Mouse (Mus musculus) hematopoietic stem cell, adult 5-6 weeks (primary cell): ENCODE measurements around the gene Gstcd. TPM values are rescaled to one million over a fixed set of nuclear protein-coding genes. Genes with fewer than 3 reads are reported as not detected.

ENCODE experiments used
- ATAC-seq, 2 experiments: fragments of 125-278 bp in 1 of 2; replicated peaks in 1 of 2; 2 replicates each; pipeline ENCODE4 v1.8.0; 2016 to 2017; ENCODE audit warnings: inconsistent platforms in 2 of 2, mild to moderate bottlenecking in 2 of 2, moderate number of reproducible peaks in 2 of 2, low read depth in 1 of 2, moderate TSS enrichment in 1 of 2; ENCODE audit not compliant: low FRiP score in 2 of 2, poor library complexity in 2 of 2, severe bottlenecking in 2 of 2, insufficient read depth in 1 of 2, low TSS enrichment in 1 of 2
- total RNA-seq: library from RNA; stranded (forward); fragments of 172-1452, 232-1000 nt; gene quantifications from 2 replicates; pipeline ENCODE4 v1.2.3, GENCODE M21; 2017

Gene Gstcd
- total RNA-seq = 21.2 and 24.8 TPM in 2 replicates

DNA sequence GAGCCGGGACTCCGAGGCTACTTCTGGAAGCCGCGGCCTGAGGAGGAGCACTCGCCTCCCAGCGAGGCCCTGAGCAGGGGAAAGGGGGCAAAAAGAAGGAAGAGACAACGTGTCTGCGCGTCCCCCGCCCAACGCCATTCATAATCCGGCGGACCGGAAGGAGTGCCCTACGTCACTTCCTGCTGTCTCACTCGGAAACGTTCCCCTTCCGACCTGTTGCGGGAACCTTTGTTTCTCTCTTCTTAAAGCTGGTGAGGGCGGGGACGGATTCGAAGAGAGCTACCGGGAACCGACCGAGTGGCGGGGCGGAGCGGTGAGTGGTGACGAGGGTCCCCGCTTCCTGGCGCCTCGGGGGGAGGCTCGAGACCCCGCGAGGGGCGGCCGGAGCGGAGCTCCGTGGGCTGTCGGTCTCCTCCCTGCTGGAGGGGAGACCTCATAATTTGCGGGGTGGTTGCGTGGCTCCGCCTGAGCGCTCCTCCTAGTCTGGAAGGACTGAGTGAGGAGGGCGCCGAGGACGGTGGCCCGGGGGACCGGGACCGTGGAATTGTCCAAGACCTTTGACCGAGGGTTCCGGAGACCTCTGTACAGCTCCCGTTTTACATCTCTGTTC, at the start of gene Gstcd, which contains the start of gene Ints12:
TSS of gene Gstcd (minus strand) at position 370 of the 610 bp plus-strand sequence.
TSS of gene Ints12 (plus strand) at position 177 of the 610 bp plus-strand sequence.
- ATAC-seq = peak; percentile 85 to 87

DNA sequence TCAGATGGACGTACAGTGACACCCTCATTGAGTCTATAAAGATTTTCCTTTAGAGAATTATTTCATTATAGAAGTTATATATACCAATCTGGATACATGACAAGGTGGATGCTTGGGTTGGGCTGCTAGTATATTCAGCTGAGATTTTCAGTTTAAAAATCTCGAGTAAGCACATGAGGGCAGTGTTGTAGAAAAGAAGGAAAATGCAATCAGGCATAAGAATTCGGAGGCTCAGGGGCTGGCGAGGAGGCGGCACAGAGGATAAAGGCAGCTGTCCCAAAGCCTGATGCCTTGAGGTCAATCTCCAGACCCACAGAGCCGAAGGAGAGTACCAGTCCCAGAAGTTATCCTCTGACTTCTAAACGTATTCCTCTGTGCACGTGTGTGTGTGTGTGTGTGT, 40.8 kb upstream of the Gstcd start:
- no peak for ATAC-seq

DNA sequence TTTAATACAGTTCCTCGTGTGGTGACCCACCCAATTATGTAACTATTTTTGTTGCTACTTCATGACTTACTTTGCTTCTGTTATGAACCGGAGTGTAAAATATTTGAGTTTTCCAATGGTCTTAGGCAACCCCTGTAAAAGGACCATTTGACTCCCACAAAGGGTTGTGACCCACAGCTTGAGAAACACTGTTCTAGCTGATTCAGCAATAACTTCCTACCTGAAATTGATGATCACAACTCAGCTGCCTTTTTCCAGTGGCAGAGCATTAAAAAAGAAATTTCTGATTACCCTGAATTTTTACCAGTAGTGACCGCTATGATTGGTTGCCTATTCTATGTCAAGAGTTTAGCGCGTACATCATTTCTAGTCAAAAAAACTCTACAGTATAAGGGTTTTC, 39.5 kb upstream of the Gstcd start:
- ATAC-seq = no peak

DNA sequence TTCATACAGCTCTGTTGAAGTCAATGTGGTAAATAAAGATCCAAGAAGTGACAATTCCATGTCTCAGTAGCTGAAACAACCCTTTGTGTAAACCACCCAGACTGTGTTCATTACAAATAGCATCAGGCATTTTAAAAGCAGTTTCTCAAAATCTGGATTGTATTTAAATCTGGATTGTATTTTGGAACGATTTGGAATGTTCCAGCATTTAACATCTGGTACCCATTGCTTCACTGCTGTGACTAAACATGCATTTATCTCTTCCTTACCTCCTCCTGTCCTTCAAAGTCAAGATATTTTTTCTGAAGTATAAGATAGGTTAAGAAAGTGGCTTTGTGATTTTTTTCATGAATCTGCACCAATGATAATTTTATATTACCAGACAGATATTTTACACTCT, 21.4 kb upstream of the Gstcd start:
- ATAC-seq = no peak

DNA sequence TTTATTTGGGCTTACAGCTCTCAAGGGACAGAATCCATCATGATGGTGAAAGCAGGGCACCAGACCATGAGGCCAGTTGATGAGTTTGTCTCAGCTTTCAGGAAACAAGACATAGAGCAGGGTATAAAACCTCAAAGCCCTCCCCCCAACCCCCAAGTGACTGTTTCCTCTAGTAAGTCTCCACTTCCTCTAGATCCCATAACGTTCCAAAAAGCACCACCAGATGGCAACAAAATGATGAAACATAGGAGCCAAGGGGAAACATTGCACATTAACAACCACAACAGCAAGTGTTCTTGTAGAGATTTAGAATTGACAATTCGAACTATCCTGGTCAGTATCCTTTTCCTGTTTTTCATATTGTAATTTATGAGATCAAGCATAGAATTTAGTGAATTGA, 19.9 kb upstream of the Gstcd start:
- peak in 1 of 2 experiments; percentile 56; a peak in 1 of 4 replicates for ATAC-seq

DNA sequence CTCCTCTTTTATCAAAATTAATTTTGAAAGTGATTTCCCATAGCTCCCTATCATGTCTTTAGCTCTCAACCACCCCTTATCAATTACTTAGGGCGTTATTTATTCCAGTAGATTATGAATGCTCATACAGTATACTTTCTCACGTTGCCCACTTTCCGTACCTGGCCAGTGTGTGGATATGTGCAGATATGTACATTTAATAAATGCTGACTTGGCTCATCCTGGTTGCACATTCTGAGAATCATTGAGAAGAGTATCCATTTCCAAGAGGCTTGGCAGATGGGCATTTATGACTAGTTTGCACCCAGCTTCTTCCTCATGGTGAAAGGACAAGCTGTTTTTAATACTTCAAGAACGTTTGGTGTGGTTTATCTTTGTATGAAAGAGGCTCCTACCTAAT, 18.0 kb upstream of the Gstcd start:
- ATAC-seq = no peak

DNA sequence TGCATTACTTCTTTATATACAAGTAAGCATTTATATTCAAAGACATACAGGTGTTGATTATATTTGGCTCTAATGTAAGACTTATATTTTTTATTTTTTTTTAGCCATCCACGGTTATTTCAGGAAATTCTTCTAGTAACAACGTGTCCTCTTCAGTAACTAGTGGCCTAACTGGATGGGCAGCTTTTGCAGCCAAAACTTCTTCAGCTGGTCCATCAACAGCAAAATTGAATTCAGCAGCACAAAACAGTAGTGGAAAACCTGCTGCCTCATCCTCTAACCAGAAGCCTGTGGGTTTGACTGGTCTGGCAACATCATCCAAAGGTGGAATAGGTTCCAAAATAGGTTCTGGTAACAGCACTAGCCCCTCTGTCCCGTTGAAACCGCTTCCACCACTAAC, 16.9 kb upstream of the Gstcd start:
- ATAC-seq = no peak

DNA sequence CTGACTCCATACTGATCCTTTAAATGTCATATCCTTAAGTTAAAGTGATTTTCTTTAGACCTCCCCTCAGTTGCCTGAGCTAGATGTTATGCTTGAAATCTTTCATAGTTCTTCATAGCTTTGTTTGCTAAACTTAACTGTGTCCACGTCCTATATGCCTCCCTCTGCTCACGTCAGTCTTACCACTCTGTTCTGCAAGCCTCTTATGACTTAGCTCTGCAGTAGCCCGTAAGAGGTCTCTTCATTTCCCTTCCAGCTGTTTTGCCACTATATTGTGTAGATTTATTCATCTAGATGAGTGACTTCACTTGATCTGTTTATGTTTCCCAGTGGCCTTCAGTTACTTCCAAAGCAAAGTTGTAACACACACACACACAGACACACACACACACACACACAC, 12.6 kb upstream of the Gstcd start:
- ATAC-seq = no peak

DNA sequence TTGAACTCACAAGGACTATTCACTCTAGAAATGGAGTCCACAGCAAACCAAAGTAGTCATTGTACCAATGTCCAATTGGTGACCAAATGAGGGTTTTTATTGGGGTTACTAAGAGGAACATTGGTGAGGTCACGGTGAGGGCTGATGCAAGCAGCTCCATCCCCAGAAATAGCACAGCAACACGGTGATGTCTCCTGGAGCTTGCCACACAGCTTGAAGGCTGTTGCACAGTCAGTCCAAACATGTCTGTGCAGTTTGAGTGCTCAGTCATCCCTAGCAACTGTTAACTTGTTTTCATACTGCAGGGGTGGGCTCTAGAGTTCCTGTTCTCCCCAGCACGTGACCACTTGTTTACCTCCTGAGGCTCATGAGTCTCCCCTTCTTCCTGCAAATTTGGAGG, 11.9 kb upstream of the Gstcd start:
- peak in 1 of 2 experiments; percentile 42; a peak in 1 of 4 replicates for ATAC-seq

DNA sequence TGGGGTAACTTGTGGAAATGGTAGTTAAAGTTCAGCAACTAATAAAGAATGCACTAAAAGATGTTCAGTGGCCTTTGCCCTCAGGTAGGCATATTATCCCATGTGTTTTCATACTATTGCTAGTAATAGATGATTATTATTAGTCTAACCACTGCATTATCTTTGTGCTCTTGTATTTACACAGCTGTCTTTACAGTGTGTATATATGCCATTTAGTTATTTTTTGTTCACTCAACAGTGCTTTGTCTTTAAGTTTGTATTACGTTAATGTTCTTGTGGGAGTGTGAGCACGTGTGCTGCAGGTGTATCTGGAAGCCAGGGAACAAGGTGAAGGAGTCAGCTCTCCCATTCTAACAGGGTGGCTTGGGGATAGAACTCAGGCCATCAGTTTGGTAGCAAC, 7.1 kb upstream of the Gstcd start:
- no peak for ATAC-seq

DNA sequence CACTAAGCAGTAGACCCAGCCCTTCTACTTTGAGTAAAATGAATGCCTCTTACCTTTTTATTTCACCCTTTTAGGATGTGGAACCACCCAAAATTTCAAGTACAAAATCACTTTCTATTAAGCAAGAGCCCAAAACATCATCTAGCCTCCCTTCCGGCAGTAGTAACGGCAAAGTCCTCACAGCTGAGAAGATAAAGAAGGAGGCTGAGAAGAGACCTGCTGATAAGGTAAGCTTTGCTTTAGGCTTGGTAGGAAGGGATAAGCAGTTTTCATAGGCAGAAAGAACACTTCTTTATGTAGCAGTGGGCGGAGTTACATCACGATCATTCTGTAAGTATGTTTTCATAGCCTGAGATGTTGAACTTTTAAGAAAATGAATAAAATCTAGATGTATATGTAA, 6.5 kb upstream of the Gstcd start:
- no peak for ATAC-seq

DNA sequence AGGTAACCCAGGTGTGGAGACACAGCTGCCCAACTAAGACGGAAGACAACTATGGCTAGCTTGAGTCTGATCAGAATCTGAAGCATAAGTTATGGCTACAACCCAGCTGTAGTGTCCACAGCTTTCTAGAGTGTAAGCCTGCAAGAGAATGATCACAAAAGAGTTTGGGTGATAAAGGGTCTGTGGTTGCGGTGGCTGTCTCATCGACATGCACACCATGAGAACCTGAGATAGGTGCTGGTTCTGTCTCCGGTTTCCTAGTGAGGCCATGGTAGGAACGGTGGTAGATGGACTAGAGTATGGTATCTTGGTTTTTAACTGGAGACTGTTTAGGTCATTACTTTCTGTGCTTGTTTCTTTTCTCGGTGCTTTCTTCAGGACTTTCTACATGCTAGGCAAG, 6.1 kb upstream of the Gstcd start:
- ATAC-seq = no peak

DNA sequence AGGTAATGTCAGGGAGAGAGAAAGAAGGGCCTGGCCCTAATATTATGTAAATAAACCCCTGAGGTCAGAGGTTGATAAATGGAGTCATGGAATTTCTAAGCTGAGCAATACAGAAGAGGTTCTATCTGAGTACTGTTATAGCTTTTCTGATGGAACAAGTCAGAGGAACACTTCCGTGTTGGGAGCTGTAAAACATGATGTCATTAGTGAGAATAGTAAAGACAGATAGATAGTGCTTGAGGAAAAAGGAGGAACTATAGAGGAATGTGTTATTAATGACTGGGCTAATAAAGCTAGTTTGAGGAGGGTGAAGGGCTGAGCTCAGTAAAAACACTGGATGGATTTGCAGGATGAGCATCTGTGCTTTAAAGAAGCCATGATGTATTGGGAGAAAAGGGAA, 2.5 kb upstream of the Gstcd start:
- ATAC-seq = no peak

DNA sequence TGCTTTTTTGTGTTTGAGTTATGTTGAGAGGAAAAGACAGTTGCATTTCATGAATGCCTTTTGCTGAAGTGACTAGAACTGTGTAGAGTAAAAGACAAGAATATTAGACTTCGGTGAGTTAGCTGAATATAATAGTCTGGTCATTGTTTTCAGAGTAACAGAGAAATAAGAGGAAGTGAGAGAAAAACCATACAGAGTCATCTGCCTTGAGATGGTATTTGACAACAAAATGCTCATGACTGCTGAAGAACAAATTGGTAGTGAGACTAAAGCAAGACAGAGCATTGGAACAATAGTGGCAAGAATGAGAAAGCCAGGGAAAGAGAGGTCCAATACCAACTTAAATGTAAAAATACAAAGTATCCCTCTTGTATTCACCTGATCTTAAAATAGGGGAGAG, 1.1 kb upstream of the Gstcd start:
- ATAC-seq = peak in 1 of 2 experiments; percentile 19; a peak in 2 of 4 replicates

DNA sequence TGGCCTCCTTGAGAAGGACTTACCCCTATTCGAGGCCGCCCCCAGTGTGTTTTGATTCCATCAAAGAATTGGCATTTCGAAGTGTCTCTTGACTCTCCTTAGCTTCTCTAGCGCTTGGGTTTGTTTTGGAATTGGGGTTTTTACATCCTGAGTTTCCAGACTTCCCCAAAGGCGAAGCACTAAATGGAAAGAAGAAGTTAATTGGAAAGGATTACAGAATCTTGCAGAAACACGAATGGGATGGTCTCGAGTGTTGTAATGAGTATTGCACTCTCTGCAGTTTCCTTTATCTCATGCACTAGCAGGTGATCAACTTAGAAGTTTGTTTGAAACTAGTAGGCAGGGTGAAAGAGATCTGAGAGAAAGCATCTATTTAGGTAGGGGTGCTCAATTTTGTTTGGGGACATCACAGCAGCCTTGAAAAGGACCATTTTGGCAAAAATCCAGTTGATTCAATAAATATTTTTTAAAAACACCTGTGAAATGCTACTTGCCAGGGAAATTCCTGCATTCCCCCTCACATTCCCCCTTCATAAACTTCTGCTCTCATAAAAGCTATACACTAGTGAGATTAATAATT, 531 bp upstream of the Gstcd start:
- ATAC-seq = peak; percentile 14 to 19; a peak in 3 of 4 replicates

DNA sequence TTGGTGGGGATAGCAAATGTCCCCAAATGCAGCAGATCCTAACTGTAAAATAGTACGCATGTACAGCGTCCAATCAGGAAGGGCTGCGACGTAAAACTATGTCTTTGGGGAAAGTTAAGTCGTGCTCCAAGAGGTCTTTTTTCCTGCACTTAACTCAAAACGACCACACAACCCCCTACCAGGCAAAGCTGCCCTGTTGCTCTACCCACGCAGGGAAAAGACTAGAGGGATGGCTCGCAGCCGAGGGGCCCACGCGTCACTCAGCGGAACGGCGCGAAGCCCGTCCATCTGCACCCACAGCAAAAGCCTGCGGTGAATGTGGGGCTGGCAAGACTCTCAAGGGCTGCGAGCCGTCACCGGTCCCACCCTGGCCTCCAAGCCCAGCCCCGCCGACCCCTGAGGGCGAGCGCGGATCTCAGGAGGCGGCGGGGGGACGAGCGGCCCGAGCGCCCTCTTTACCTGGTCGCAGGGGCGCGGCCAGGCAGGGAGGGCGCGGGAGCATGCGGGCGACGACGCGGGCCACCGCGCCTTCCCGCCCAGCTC, 641 bp downstream of the Gstcd start:
- ATAC-seq = peak; percentile 8 to 37

DNA sequence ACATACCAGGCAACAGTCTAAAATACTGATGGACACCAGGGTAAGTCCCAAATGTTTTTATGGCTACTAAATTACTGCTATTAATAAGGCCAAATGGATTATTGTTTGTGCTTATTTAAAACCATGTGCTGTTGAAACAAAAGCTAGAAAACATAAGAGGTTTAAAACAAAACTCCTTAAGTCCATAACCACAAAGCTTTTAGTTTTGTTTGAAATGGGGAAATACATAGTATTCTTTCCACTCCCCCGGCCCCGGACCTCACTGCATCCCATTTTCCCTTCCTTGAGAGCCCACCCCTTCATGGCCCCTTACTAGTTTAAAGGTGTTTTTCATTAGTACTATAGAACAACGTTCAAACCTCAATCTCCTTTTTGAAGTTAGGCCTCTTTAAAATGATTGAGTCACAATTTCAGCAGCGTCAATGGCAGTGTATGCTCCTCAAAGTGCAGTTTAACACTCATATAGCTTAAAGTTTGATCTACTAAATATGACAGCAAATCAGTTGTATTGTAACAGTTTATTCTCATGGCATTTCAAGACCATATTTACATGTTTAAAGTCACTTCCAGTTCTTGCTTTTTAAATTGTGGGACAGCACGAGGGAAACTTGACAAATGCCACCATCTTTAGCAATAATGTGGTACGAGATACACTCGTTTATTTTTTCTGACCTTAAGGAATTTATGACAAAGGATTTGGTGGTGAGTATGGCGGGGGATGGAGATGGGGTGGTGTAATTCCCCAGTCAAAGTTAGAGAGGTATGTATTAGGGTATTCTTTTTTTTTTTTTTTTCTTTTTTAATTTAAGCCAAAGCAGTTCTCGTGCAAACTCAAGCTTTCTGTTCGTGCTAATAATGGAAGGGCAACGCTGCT, 1.3 kb downstream of the Gstcd start:
- ATAC-seq = no peak

DNA sequence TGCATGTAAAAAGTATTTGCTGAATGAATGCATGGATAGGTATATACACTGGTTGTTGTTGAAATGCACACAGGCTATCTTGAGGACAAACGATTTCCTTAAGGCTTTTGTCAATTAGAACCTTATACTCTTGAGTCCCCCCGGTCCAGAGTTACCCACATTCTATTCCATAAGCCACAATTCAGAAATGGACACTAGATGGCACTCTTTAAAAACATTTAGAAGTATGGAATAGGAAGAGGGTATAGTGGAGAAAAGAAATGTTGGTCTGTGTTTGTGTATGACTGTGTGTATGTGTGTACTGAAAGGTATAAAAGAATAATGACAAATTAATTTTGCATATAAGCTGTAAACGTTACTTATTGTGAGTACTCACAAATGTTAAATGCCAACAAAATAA, 6.0 kb downstream of the Gstcd start:
- peak; percentile 90 to 93 for ATAC-seq
